Mouse (Mus musculus) spleen, adult 2 months (tissue): ENCODE measurements at regions not wholly inside any gene's neighbourhood (a gene's known extent, or its start where the extent isn't known, plus 50 kb on each side); places are given as distances from the start of the nearest gene placed in this dataset.

Source experiments
- CTCF ChIP-seq: fragments of 200-500 bp; IDR thresholded peaks from 2 replicates; pipeline ENCODE4 v1.5.1; 2011; ENCODE audit warnings: mild to moderate bottlenecking, inconsistent platforms; ENCODE audit not compliant: insufficient read depth, insufficient read length, insufficient replicate concordance; ENCODE audit errors: extremely low read depth
- POLR2A ChIP-seq: fragments of 200-500 bp; IDR thresholded peaks from 2 replicates; pipeline ENCODE4 v1.6.1; 2011; ENCODE audit warnings: low read depth, low read length, inconsistent platforms

DNA sequence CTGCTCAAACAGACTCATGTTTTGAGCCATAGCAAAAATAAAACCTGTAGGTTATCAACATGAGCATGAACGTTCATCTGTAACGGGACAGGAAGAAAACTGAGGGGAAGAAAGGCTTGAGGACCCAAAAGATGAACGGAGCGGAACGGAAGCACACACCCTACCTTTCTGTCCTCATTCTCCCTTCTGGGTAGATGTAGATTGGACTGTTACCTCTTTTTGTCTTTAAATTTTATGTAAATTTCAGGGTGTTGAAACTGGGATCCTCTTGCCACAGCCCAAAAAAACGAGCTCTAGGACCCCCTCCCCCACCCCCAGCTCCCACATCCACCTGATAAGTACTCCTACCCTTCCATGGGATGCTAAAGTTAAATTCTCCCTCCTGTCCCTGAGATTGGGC lies 107.8 kb upstream of the Ipo5 start:
- TF ChIP-seq POLR2A (no peak), CTCF (no peak)
